Mouse (Mus musculus) T-helper 2 cell (primary cell): ENCODE data around the gene Spock1.

Experiments
- in situ Hi-C: fragments of 300-600 bp; cut with MboI, MseI; formaldehyde crosslinking; loops from one replicate; pipeline ENCODE4 v1.15.1; 2025; ENCODE audit warnings: high pct_unique_total_duplicates

Gene Spock1

GRCm38 (mm10) chr13:57806816-57807215, 101.3 kb downstream of the Spock1 start:
- in situ Hi-C loops: no loop called here

- in situ Hi-C loops: no loop called here
Observed at GRCm38 (mm10) chr13:57806301-57806700, 101.8 kb downstream of the Spock1 start.

- in situ Hi-C loops: no loop called here
Observed at GRCm38 (mm10) chr13:57798633-57799032, 109.5 kb downstream of the Spock1 start.

- in situ Hi-C loops: no loop called here
Observed at GRCm38 (mm10) chr13:57796951-57797692, 111.0 kb downstream of the Spock1 start.

- in situ Hi-C loops: no loop called here
Observed at GRCm38 (mm10) chr13:57793643-57794240, 114.4 kb downstream of the Spock1 start.

- in situ Hi-C loops: no loop called here
Observed at GRCm38 (mm10) chr13:57789796-57790195, 118.3 kb downstream of the Spock1 start.

- in situ Hi-C loops: no loop called here
Observed at GRCm38 (mm10) chr13:57788299-57788698, 119.8 kb downstream of the Spock1 start.

GRCm38 (mm10) chr13:57786278-57786677, 121.9 kb downstream of the Spock1 start:
- in situ Hi-C loops: no loop called here

GRCm38 (mm10) chr13:57782975-57783374, 125.2 kb downstream of the Spock1 start:
- in situ Hi-C loops: no loop called here

- in situ Hi-C loops: no loop called here
Observed at GRCm38 (mm10) chr13:57782107-57782561, 126.0 kb downstream of the Spock1 start.

- in situ Hi-C loops: no loop called here
Observed at GRCm38 (mm10) chr13:57779146-57779545, 129.0 kb downstream of the Spock1 start.

- in situ Hi-C loops: no loop called here
Observed at GRCm38 (mm10) chr13:57778524-57778923, 129.6 kb downstream of the Spock1 start.

- in situ Hi-C loops: no loop called here
Observed at GRCm38 (mm10) chr13:57771998-57772397, 136.1 kb downstream of the Spock1 start.

GRCm38 (mm10) chr13:57766721-57767120, 141.4 kb downstream of the Spock1 start:
- in situ Hi-C loops: no loop called here

- in situ Hi-C loops: no loop called here
Observed at GRCm38 (mm10) chr13:57761122-57761521, 147.0 kb downstream of the Spock1 start.

GRCm38 (mm10) chr13:57760618-57761017, 147.5 kb downstream of the Spock1 start:
- in situ Hi-C loops: no loop called here

- in situ Hi-C loops: no loop called here
Observed at GRCm38 (mm10) chr13:57756316-57756715, 151.8 kb downstream of the Spock1 start.

GRCm38 (mm10) chr13:57750831-57751230, 157.3 kb downstream of the Spock1 start:
- in situ Hi-C loops: no loop called here

- in situ Hi-C loops: no loop called here
Observed at GRCm38 (mm10) chr13:57744667-57745066, 163.5 kb downstream of the Spock1 start.

GRCm38 (mm10) chr13:57741186-57741585, 166.9 kb downstream of the Spock1 start:
- in situ Hi-C loops: no loop called here

GRCm38 (mm10) chr13:57740473-57740872, 167.7 kb downstream of the Spock1 start:
- in situ Hi-C loops: no loop called here

- in situ Hi-C loops: no loop called here
Observed at GRCm38 (mm10) chr13:57736060-57736459, 172.1 kb downstream of the Spock1 start.

- in situ Hi-C loops: no loop called here
Observed at GRCm38 (mm10) chr13:57734549-57734948, 173.6 kb downstream of the Spock1 start.
